ENCODE assay signal across 9 mouse cellular contexts in the genomic region with DNA sequence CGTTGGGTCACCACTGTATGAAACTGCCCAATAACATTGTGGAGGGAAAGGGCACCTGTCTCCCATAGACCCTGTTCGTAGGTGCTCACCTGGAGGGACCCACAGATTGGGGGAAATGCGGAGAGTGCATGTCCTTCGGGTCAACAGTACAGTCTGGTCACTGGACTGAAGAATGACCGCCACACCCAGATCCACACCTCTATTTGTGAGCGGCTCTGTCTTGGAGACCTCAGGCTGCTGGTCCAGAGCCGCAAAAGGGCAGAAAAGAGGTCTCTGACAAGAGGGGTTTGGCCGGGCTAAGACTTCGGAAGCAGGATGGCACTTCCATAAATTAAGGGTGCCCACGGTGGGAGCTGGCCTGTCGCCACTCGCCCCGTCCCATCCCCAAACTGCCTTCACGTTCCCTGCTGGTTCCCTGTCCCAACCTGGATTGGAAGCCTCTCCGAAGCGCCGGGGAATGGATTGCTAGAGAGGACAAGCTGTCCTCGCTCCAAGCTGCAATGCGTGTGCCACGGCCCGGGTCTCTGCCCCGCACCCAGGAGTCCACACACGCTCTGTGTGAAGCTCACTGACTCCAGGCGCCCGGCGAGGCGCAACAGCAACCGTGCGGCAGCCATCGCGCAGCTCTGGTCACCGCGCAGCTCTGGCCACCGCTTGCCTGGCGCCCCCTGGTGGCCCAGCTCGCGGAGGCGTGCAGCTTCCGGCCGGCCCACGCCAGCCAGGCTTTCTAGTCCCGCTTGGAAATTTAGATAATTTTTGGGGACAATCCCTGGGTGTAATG. TPM values are rescaled to one million over a fixed set of nuclear protein-coding genes. Genes with fewer than 3 reads are reported as not detected.
DNase-seq lines count a peak whose midpoint lies in the region; ATAC-seq and TF ChIP-seq lines count a peak whose summit lies in the region.
"Had no signal": no experiment of that assay in that cellular context is flagged by ENCODE, and none has a peak within 500 bp of the region (broad histone marks: within the 10 kb centered on the region; RNA-seq: fewer than 3 reads in every experiment).

TSS of gene Nudt17 (minus strand) at position 660 of the 781 bp plus-strand sequence.

- H3K4me3 ChIP-seq in MEL (ENCODE audit: control insufficient read depth in 1 of 2, insufficient read depth in 1 of 2, low read depth in 2 of 2, low read length in 2 of 2) = peak within 1 kb of the TSS; percentile 62 to 71
- H3K4me3 ChIP-seq in cerebellum, adult 2 months (replicated peaks; ENCODE audit: insufficient read depth, low read depth, low read length) = peak within 1 kb of the TSS; percentile 75
- peak within 1 kb of the TSS; percentile 42 for H3K4me3 ChIP-seq in forebrain, postnatal 0 days (ENCODE audit: low read depth, low read length)
- peak within 1 kb of the TSS; percentile 48 for H3K4me3 ChIP-seq in lung, embryonic 15.5 days
- peak within 1 kb of the TSS; percentile 60 for H3K4me3 ChIP-seq in olfactory bulb, adult 2 months (ENCODE audit: insufficient read depth, low read depth, low read length)

- peak; percentile 92 for ATAC-seq in forebrain, postnatal 0 days
- ATAC-seq in lung, embryonic 15.5 days (ENCODE audit: borderline replicate concordance, extremely low read depth, low FRiP score, low TSS enrichment) = peak; percentile 88

- peak within 1 kb of the TSS; percentile 85 for H3K4me2 ChIP-seq in forebrain, postnatal 0 days (ENCODE audit: low read depth)
- peak within 1 kb of the TSS; percentile 97 for H3K4me2 ChIP-seq in lung, embryonic 15.5 days

- H3K36me3 ChIP-seq in MEL (ENCODE audit: control insufficient read depth in 1 of 2, insufficient read depth in 2 of 2, low read length in 2 of 2) = peaks cover 3% of the 10 kb centered on the region in 2 experiments; a peak in 3 of 4 replicates
- H3K36me3 ChIP-seq in forebrain, postnatal 0 days (ENCODE audit: insufficient read depth) = peaks cover 45% of the 10 kb centered on the region
- peaks cover 51% of the 10 kb centered on the region for H3K36me3 ChIP-seq in lung, embryonic 15.5 days

- peak; percentile 77 for TF ChIP-seq RAD21 in MEL (IDR thresholded peaks at IDR 0.05; ENCODE audit: low read depth, low read length)

- peak within 1 kb of the TSS; percentile 77 for H3K9ac ChIP-seq in MEL (ENCODE audit: control insufficient read depth, low read depth, low read length, poor library complexity, severe bottlenecking)
- peak within 1 kb of the TSS; percentile 51 for H3K9ac ChIP-seq in forebrain, postnatal 0 days
- H3K9ac ChIP-seq in lung, embryonic 15.5 days = peak within 1 kb of the TSS; percentile 68

- no peaks in the 10 kb centered on the region for H3K9me3 ChIP-seq in MEL (replicated peaks; ENCODE audit: insufficient read depth, low read length)
- H3K9me3 ChIP-seq in forebrain, postnatal 0 days (ENCODE audit: low read length) = no peaks in the 10 kb centered on the region
- H3K9me3 ChIP-seq in lung, embryonic 15.5 days = no peaks in the 10 kb centered on the region

- peaks cover 0 to 12% of the 10 kb centered on the region in 2 experiments; a peak in 2 of 4 replicates for H3K4me1 ChIP-seq in MEL (ENCODE audit: control insufficient read depth in 1 of 2, insufficient read depth in 2 of 2, low read length in 2 of 2)
- H3K4me1 ChIP-seq in cerebellum, adult 2 months (ENCODE audit: control insufficient read depth, insufficient read depth, low read length) = no peaks in the 10 kb centered on the region
- no peaks in the 10 kb centered on the region for H3K4me1 ChIP-seq in forebrain, postnatal 0 days (ENCODE audit: insufficient read depth)
- H3K4me1 ChIP-seq in lung, embryonic 15.5 days = peaks cover 10% of the 10 kb centered on the region; the same call in 1 of the 2 replicates
- peaks cover 5% of the 10 kb centered on the region; the same call in 1 of the 2 replicates for H3K4me1 ChIP-seq in olfactory bulb, adult 2 months (ENCODE audit: control insufficient read depth, insufficient read depth, low read length)

- WGBS in cerebellum, adult 2 months = 4% methylated on average over 42 of the region's 42 CpGs
- WGBS in forebrain, postnatal 0 days = 7% methylated on average over 42 of the region's 42 CpGs
- 4% methylated on average over 42 of the region's 42 CpGs for WGBS in lung, embryonic 15.5 days
- WGBS in olfactory bulb, adult 2 months = 5% methylated on average over 42 of the region's 42 CpGs

- peak; percentile 88 for DNase-seq in MEL (ENCODE audit: low read depth, low spot score)
- DNase-seq in cerebellum, adult 2 months = peak; percentile 82 to 87
- DNase-seq in forebrain, postnatal 0 days = peak; percentile 85
- DNase-seq in heart, postnatal 4 days = peak; percentile 91
- DNase-seq in layer of hippocampus, adult 8-10 months (ENCODE audit: low spot score in 2 of 2) = peak; percentile 49 to 83
- peak; percentile 28 to 35 for DNase-seq in thymus, adult 18-20 months

- peak in 1 of 2 experiments; percentile 43; a peak in 1 of 4 replicates for TF ChIP-seq POLR2A in MEL (IDR thresholded peaks at IDR 0.05; ENCODE audit: control insufficient read depth in 1 of 2, insufficient read depth in 1 of 2, low read depth in 1 of 2, low read length in 2 of 2, poor library complexity in 1 of 2)
- TF ChIP-seq POLR2A in cerebellum, adult 2 months (IDR thresholded peaks at IDR 0.05; ENCODE audit: borderline replicate concordance, insufficient read depth, low read length) = peak; percentile 45; the same call in 1 of the 2 replicates
- TF ChIP-seq POLR2A in olfactory bulb, adult 2 months (IDR thresholded peaks at IDR 0.05; ENCODE audit: insufficient read depth, low read depth, low read length) = no peak

- peak; percentile 92 to 100 (median 99) for TF ChIP-seq CTCF in MEL (IDR thresholded peaks at IDR 0.05 in 2 of 3, conservative IDR thresholded peaks at IDR 0.05 in 1 of 3; ENCODE audit: control insufficient read depth in 1 of 3, insufficient read depth in 1 of 3, low read depth in 2 of 3, low read length in 3 of 3, poor library complexity in 1 of 3, severe bottlenecking in 1 of 3)
- TF ChIP-seq CTCF in cerebellum, adult 2 months (IDR thresholded peaks at IDR 0.05; ENCODE audit: borderline replicate concordance, insufficient read depth, low read depth, low read length) = peak; percentile 82
- peak; percentile 95 for TF ChIP-seq CTCF in forebrain, postnatal 0 days (IDR thresholded peaks at IDR 0.05; ENCODE audit: low read depth)
- TF ChIP-seq CTCF in olfactory bulb, adult 2 months (IDR thresholded peaks at IDR 0.05; ENCODE audit: insufficient read depth, low read depth, low read length) = peak; percentile 98

- peak in 1 of 2 experiments; percentile 21; a peak in 1 of 4 replicates for TF ChIP-seq EP300 in MEL (IDR thresholded peaks at IDR 0.05; ENCODE audit: low read depth in 1 of 2, low read length in 2 of 2)

- H3K27me3 ChIP-seq in MEL (ENCODE audit: control insufficient read depth in 1 of 2, insufficient read depth in 2 of 2, low read length in 2 of 2) = no peaks in the 10 kb centered on the region
- no peaks in the 10 kb centered on the region for H3K27me3 ChIP-seq in cerebellum, adult 2 months (ENCODE audit: control insufficient read depth, insufficient read depth, low read length)
- H3K27me3 ChIP-seq in forebrain, postnatal 0 days (ENCODE audit: insufficient read depth, low read length) = no peaks in the 10 kb centered on the region
- H3K27me3 ChIP-seq in lung, embryonic 15.5 days = peaks cover 8% of the 10 kb centered on the region

- no peak within 1 kb of the TSS for H3K27ac ChIP-seq in MEL (ENCODE audit: control insufficient read depth, low read depth, low read length)
- H3K27ac ChIP-seq in cerebellum, adult 2 months (ENCODE audit: insufficient read depth, low read length) = no peak within 1 kb of the TSS
- H3K27ac ChIP-seq in forebrain, postnatal 0 days (ENCODE audit: low read depth, low read length) = no peak within 1 kb of the TSS
- no peak within 1 kb of the TSS for H3K27ac ChIP-seq in lung, embryonic 15.5 days
- no peak within 1 kb of the TSS for H3K27ac ChIP-seq in olfactory bulb, adult 2 months (ENCODE audit: insufficient read depth, low read depth, low read length)
- H3K27ac ChIP-seq: macrophage had no signal

- no peaks in the 10 kb centered on the region; the same call in 1 of the 2 replicates for H3K79me2 ChIP-seq in MEL (ENCODE audit: control insufficient read depth, insufficient read depth, low read length, poor library complexity)

TF ChIP-seq in MEL, 35 proteins besides CTCF, POLR2A, EP300 and RAD21 (continues in another document):
- TF ChIP-seq POLR2AphosphoS2 (IDR thresholded peaks at IDR 0.05; ENCODE audit: low read length) (no peak), MYC (IDR thresholded peaks at IDR 0.05; ENCODE audit: low read depth, low read length) (peak; percentile 65; the same call in 1 of the 2 replicates), CHD2 (IDR thresholded peaks at IDR 0.05; ENCODE audit: low read length) (no peak), UBTF (IDR thresholded peaks at IDR 0.05; ENCODE audit: borderline replicate concordance, insufficient read depth, low read depth, low read length) (no peak), ELF1 (IDR thresholded peaks at IDR 0.05; ENCODE audit: low read depth, low read length) (peak; percentile 78), POLR2AphosphoS5 (IDR thresholded peaks at IDR 0.05; ENCODE audit: borderline replicate concordance, low read depth, low read length) (no peak), TBP (IDR thresholded peaks at IDR 0.05; ENCODE audit: low read depth, low read length) (no peak), SMC3 (IDR thresholded peaks at IDR 0.05; ENCODE audit: low read depth, low read length) (peak; percentile 92), E2F4 (IDR thresholded peaks at IDR 0.05; ENCODE audit: borderline replicate concordance, low read depth, low read length) (no peak), HCFC1 (IDR thresholded peaks at IDR 0.05; ENCODE audit: low read depth, low read length) (peak; percentile 66), CHD1 (IDR thresholded peaks at IDR 0.05; ENCODE audit: low read depth, low read length) (0 out of 2 replicates have a peak, but pooled peaks have one; percentile 72), ZMIZ1 (IDR thresholded peaks at IDR 0.05; ENCODE audit: low read depth, low read length) (no peak; the same call in 1 of the 2 replicates), MAZ (IDR thresholded peaks at IDR 0.05; ENCODE audit: low read depth, low read length) (peak; percentile 81), MYB (IDR thresholded peaks at IDR 0.05; ENCODE audit: low read depth, low read length) (no peak)

RNA-seq across cellular contexts. Expression of gene Nudt17, which starts in this region (rescaled TPM):
- total RNA-seq in MEL (2012; rRNA removed) = 2.4 and 2.7 TPM in 2 replicates
- 1 to 10 TPM in 1 of 2 experiments, not detected in 1; 6.5 TPM for polyA plus RNA-seq in MEL (2012; ENCODE audit: insufficient read depth in 1 of 2, insufficient read length in 2 of 2, low read depth in 1 of 2, low replicate concordance in 2 of 2, missing spikeins in 1 of 2)
- polyA plus RNA-seq in cerebellum, adult 2 months (2012; rRNA removed) = 11.8 and 14.3 TPM in 2 replicates
- 5.6 and 8.4 TPM in 2 replicates for total RNA-seq in forebrain, postnatal 0 days (2014; rRNA removed)
- 11.0 and 11.7 TPM in 2 replicates for polyA plus RNA-seq in forebrain, postnatal 0 days (2015; fragmentation: Nextera tagmentation; extraction: Ambion mirVana)
- total RNA-seq in heart, postnatal 4 days (2021) = 1 to 10 TPM; 3.5 to 3.6 TPM
- 10 to 100 TPM; 12.6 to 18.6 (median 14.5) TPM for total RNA-seq in layer of hippocampus, adult 8-10 months (2022)
- 7.7 and 8.5 TPM in 2 replicates for polyA plus RNA-seq in lung, embryonic 15.5 days (2015; fragmentation: Nextera tagmentation; extraction: Ambion mirVana)
- not detected in 2 replicates for polyA plus RNA-seq in olfactory bulb, adult 2 months (2012; ENCODE audit: insufficient read depth, insufficient read length, low replicate concordance, missing spikeins)

Comparison
In these comparisons a context has a peak if more than half of its experiments do, and no peak if none do; other contexts are left out.
1. DNase-seq: peak in every context shown above with its lines; median percentile 91 in heart, postnatal 4 days; 88 in MEL; 85 in forebrain, postnatal 0 days; 84 in cerebellum, adult 2 months; 66 in layer of hippocampus, adult 8-10 months; 32 in thymus, adult 18-20 months.